26 mouse cellular contexts compared by ENCODE assay signal in genomic region chr11:108952343-108952742, GRCm38 (mm10). TPM values are rescaled to one million over a fixed set of nuclear protein-coding genes. Genes with fewer than 3 reads are reported as not detected.
DNase-seq lines count a peak whose midpoint lies in the region; ATAC-seq and TF ChIP-seq lines count a peak whose summit lies in the region.
"Had no signal": no experiment of that assay in that cellular context is flagged by ENCODE, and none has a peak within 500 bp of the region (broad histone marks: within the 10 kb centered on the region; RNA-seq: fewer than 3 reads in every experiment).

No protein-coding gene starts in this region.

- no peak overlapping the region for H3K27ac ChIP-seq in heart, postnatal 0 days (ENCODE audit: low read depth)
- no peak overlapping the region for H3K27ac ChIP-seq in CH12.LX (ENCODE audit: insufficient read depth, low read depth)
- H3K27ac ChIP-seq in left cerebral cortex, adult 2 months: no peak overlapping the region
- no peak overlapping the region for H3K27ac ChIP-seq in hindbrain, embryonic 13.5 days
- H3K27ac ChIP-seq: embryonic facial prominence, embryonic 13.5 days; embryonic facial prominence, embryonic 15.5 days; forebrain, embryonic 10.5 days had no signal

- no peaks in the 10 kb centered on the region for H3K36me3 ChIP-seq in heart, postnatal 0 days (replicated peaks; ENCODE audit: control insufficient read depth, insufficient read depth, low read length)
- peaks cover 9 to 46% of the 10 kb centered on the region in 2 experiments for H3K36me3 ChIP-seq in CH12.LX (replicated peaks in 1 of 2; ENCODE audit: control insufficient read depth in 1 of 2, insufficient read depth in 1 of 2, low read length in 1 of 2)
- peaks cover 48% of the 10 kb centered on the region for H3K36me3 ChIP-seq in hindbrain, embryonic 13.5 days

- intact Hi-C loops in heart, postnatal 14 days (cut with DNase I): no loop called here
- intact Hi-C loops in left cerebral cortex, adult 2 months (cut with DNase I): no loop called here

- POLR2A ChIA-PET in Patski (lab: Charles Lee): no interaction called here

- dilution Hi-C loops in CH12.LX (cut with MboI; ENCODE audit: extremely low pct_ligation_motif_present, extremely low pct_unique_long_range_greater_than_20kb, low sequenced_read_pairs): no loop called here

- 0 out of 2 replicates have a peak, but pooled peaks have one; percentile 39 for ATAC-seq in heart, postnatal 0 days (ENCODE audit: insufficient read depth, low read depth)
- ATAC-seq in Patski: peak; percentile 77
- ATAC-seq in hindbrain, embryonic 13.5 days (ENCODE audit: low FRiP score): no peak
- ATAC-seq: CD4-positive, CD25-positive, alpha-beta regulatory T cell, adult 4 months; forebrain, embryonic 14.5 days; forebrain, embryonic 16.5 days had no signal

- CTCF ChIA-PET in Patski (lab: Charles Lee): interaction anchor here (1.7 kb wide), 1 partner anchor 15 kb away, joined by 3 read pairs; no protein-coding TSS in a partner anchor

- no peak overlapping the region for H3K9ac ChIP-seq in heart, postnatal 0 days (replicated peaks; ENCODE audit: low read depth, low read length)
- H3K9ac ChIP-seq in CH12.LX (ENCODE audit: insufficient read depth, low read depth): no peak overlapping the region
- H3K9ac ChIP-seq in hindbrain, embryonic 13.5 days: no peak overlapping the region
- H3K9ac ChIP-seq: embryonic facial prominence, embryonic 13.5 days; embryonic facial prominence, embryonic 15.5 days had no signal

- H3K4me1 ChIP-seq in heart, postnatal 0 days (ENCODE audit: control insufficient read depth, insufficient read depth): no peaks in the 10 kb centered on the region
- peaks cover 14 to 27% of the 10 kb centered on the region in 2 experiments for H3K4me1 ChIP-seq in CH12.LX (ENCODE audit: control insufficient read depth in 1 of 2, insufficient read depth in 2 of 2)
- peaks cover 21% of the 10 kb centered on the region for H3K4me1 ChIP-seq in hindbrain, embryonic 13.5 days (replicated peaks)

- TF ChIP-seq POLR2A in CH12.LX (IDR thresholded peaks at IDR 0.05; ENCODE audit: low read depth, low read length): no peak

- TF ChIP-seq EP300 in heart, postnatal 0 days (IDR thresholded peaks at IDR 0.05; ENCODE audit: low read depth): no peak
- peak; percentile 95 for TF ChIP-seq EP300 in CH12.LX (IDR thresholded peaks at IDR 0.05; ENCODE audit: low read length)

- no peak for TF ChIP-seq CTCF in heart, postnatal 0 days (IDR thresholded peaks at IDR 0.05; ENCODE audit: low read depth)
- TF ChIP-seq CTCF in CH12.LX (conservative IDR thresholded peaks at IDR 0.05 in 1 of 2, IDR thresholded peaks at IDR 0.05 in 1 of 2; ENCODE audit: low read depth in 2 of 2, low read length in 2 of 2) (no peak), Patski (IDR thresholded peaks at IDR 0.05) (no peak)
- TF ChIP-seq CTCF in left cerebral cortex, adult 2 months (IDR thresholded peaks at IDR 0.05): no peak

- H3K4me3 ChIP-seq in heart, postnatal 0 days (ENCODE audit: low read depth, low read length): no peak overlapping the region
- no peak overlapping the region for H3K4me3 ChIP-seq in CH12.LX (replicated peaks in 1 of 3; ENCODE audit: low read depth in 2 of 3, low read length in 2 of 3, poor library complexity in 1 of 3)
- H3K4me3 ChIP-seq in left cerebral cortex, adult 2 months: no peak overlapping the region
- H3K4me3 ChIP-seq in hindbrain, embryonic 13.5 days: no peak overlapping the region
- H3K4me3 ChIP-seq: embryonic facial prominence, embryonic 13.5 days; embryonic facial prominence, embryonic 15.5 days; erythroblast, embryonic 14.5 days; forebrain, embryonic 10.5 days had no signal

- peak; percentile 49 for DNase-seq in heart, postnatal 0 days (ENCODE audit: low spot score)
- no peak for DNase-seq in heart, postnatal 14 days
- peak; percentile 16 for DNase-seq in CD4-positive helper T cell, adult 2 months (ENCODE audit: low read depth, low spot score)
- DNase-seq in CH12.LX (ENCODE audit: extremely low read depth) (peak; percentile 83), Patski (ENCODE audit: low read depth, low spot score) (peak; percentile 64)
- no peak for DNase-seq in urinary bladder, adult 18-20 months (ENCODE audit: low spot score in 2 of 2)
- DNase-seq in left cerebral cortex, adult 2 months (ENCODE audit: extremely low spot score in 1 of 2, low spot score in 2 of 2): no peak
- DNase-seq: adrenal gland, adult 2 months; adrenal gland, postnatal 10 days; adrenal gland, postnatal 25 days; cerebellum, adult 11 months; cerebellum, adult 18-20 months; cerebellum, adult 8-10 months; cerebellum, adult 9-11 months; cerebellum, postnatal 14 days; cerebellum, postnatal 36 days; embryo, embryonic 11 days had no signal

- TF ChIP-seq RAD21 in CH12.LX (IDR thresholded peaks at IDR 0.05; ENCODE audit: low read depth, low read length): no peak; the same call in 1 of the 2 replicates

- WGBS in heart, postnatal 0 days: 23% methylated on average over 5 of the region's 5 CpGs
- WGBS in hindbrain, embryonic 13.5 days: 80% methylated on average over 5 of the region's 5 CpGs

- no peak overlapping the region for H3K4me2 ChIP-seq in heart, postnatal 0 days (ENCODE audit: low read depth, low read length)
- no peak overlapping the region for H3K4me2 ChIP-seq in CH12.LX (ENCODE audit: insufficient read depth, low read depth, poor library complexity, severe bottlenecking)
- no peak overlapping the region for H3K4me2 ChIP-seq in hindbrain, embryonic 13.5 days
- H3K4me2 ChIP-seq: embryonic facial prominence, embryonic 13.5 days; embryonic facial prominence, embryonic 15.5 days had no signal

- H3K9me3 ChIP-seq in heart, postnatal 0 days (replicated peaks; ENCODE audit: control insufficient read depth, low read length): no peaks in the 10 kb centered on the region
- no peaks in the 10 kb centered on the region for H3K9me3 ChIP-seq in CH12.LX (replicated peaks; ENCODE audit: low read length)
- peaks cover 5% of the 10 kb centered on the region; the same call in 1 of the 2 replicates for H3K9me3 ChIP-seq in hindbrain, embryonic 13.5 days
- H3K9me3 ChIP-seq: embryonic facial prominence, embryonic 13.5 days; embryonic facial prominence, embryonic 15.5 days; forebrain, embryonic 10.5 days had no signal

- H3K27me3 ChIP-seq in heart, postnatal 0 days (ENCODE audit: control insufficient read depth, insufficient read depth, low read length): no peaks in the 10 kb centered on the region
- H3K27me3 ChIP-seq in CH12.LX (replicated peaks) (no peaks in the 10 kb centered on the region), Patski (peaks cover 4% of the 10 kb centered on the region)
- H3K27me3 ChIP-seq in hindbrain, embryonic 13.5 days: no peaks in the 10 kb centered on the region
- H3K27me3 ChIP-seq: embryonic facial prominence, embryonic 13.5 days; embryonic facial prominence, embryonic 15.5 days had no signal

- in situ Hi-C loops in CH12.LX (cut with MboI; ENCODE audit: low pct_ligation_motif_present, low pct_unique_long_range_greater_than_20kb, low sequenced_read_pairs) (no loop called here), Patski (cut with MboI; ENCODE audit: low pct_unique_long_range_greater_than_20kb) (no loop called here)

- H3K79me2 ChIP-seq in CH12.LX (replicated peaks; ENCODE audit: control insufficient read depth, extremely low read depth, insufficient read depth, poor library complexity, severe bottlenecking): no peaks in the 10 kb centered on the region

TF ChIP-seq in CH12.LX, 34 proteins besides CTCF, POLR2A, EP300 and RAD21:
- TF ChIP-seq JUND (conservative IDR thresholded peaks at IDR 0.05; ENCODE audit: low read depth, low read length) (peak; percentile 75), CHD2 (IDR thresholded peaks at IDR 0.05; ENCODE audit: low read length) (0 out of 2 replicates have a peak, but pooled peaks have one; percentile 13), SIN3A (IDR thresholded peaks at IDR 0.05; ENCODE audit: low read length) (0 out of 2 replicates have a peak, but pooled peaks have one; percentile 52), ETS1 (conservative IDR thresholded peaks at IDR 0.05; ENCODE audit: low read depth, low read length) (peak; percentile 91), TBP (conservative IDR thresholded peaks at IDR 0.05; ENCODE audit: low read depth, low read length) (no peak), CHD1 (IDR thresholded peaks at IDR 0.05; ENCODE audit: low read depth, low read length) (no peak), ELF1 (IDR thresholded peaks at IDR 0.05; ENCODE audit: low read depth, low read length) (no peak), SMC3 (IDR thresholded peaks at IDR 0.05; ENCODE audit: low read depth, low read length) (peak; percentile 19; the same call in 1 of the 2 replicates), USF2 (conservative IDR thresholded peaks at IDR 0.05; ENCODE audit: low read depth, low read length) (no peak), BHLHE40 (IDR thresholded peaks at IDR 0.05; ENCODE audit: low read depth, low read length) (peak; percentile 99), MEF2A (IDR thresholded peaks at IDR 0.05; ENCODE audit: borderline replicate concordance, low read depth, low read length) (peak; percentile 77), JUN (IDR thresholded peaks at IDR 0.05; ENCODE audit: insufficient read depth, low read depth, low read length) (peak; percentile 43; the same call in 1 of the 2 replicates), TCF12 (IDR thresholded peaks at IDR 0.05; ENCODE audit: low read depth, low read length) (peak; percentile 71), MAX (IDR thresholded peaks at IDR 0.05; ENCODE audit: low read length) (peak; percentile 84), IRF4 (IDR thresholded peaks at IDR 0.05; ENCODE audit: low read depth, low read length) (peak; percentile 81), MAFK (IDR thresholded peaks at IDR 0.05; ENCODE audit: insufficient replicate concordance, low read length) (peak; percentile 74; the same call in 1 of the 2 replicates), MYC (IDR thresholded peaks at IDR 0.05; ENCODE audit: low read depth, low read length) (peak; percentile 77; the same call in 1 of the 2 replicates)

RNA-seq across cellular contexts. Expression of gene Axin2, which starts 32.2 kb away (rescaled TPM):
- 2.8 and 8.5 TPM in 2 replicates for total RNA-seq in heart, postnatal 0 days (2014; rRNA removed; ENCODE audit: low replicate concordance)
- 0.78 and 0.90 TPM in 2 replicates for polyA plus RNA-seq in heart, postnatal 0 days (2015; fragmentation: Nextera tagmentation; extraction: Ambion mirVana)
- 1 to 10 TPM; 5.3 to 5.7 TPM for total RNA-seq in heart, postnatal 14 days (2021)
- total RNA-seq in CH12.LX (2012; rRNA removed) (16.6 TPM in 2 replicates), CH12.LX (2014; rRNA removed) (12.9 and 14.2 TPM in 2 replicates)
- polyA plus RNA-seq in CH12.LX (2012; ENCODE audit: insufficient read length, low read depth) (27.1 and 29.9 TPM in 2 replicates), Patski (2021) (2.2 TPM)
- 10 to 100 TPM; 34.0 to 38.7 TPM for total RNA-seq in left cerebral cortex, adult 2 months (2021)
- 10.6 and 13.8 TPM in 2 replicates for polyA plus RNA-seq in hindbrain, embryonic 13.5 days (2015; fragmentation: Nextera tagmentation; extraction: Ambion mirVana)
- total RNA-seq: MEL had no signal

Comparison
In these comparisons a context has a peak if more than half of its experiments do, and no peak if none do; other contexts are left out.
1. DNase-seq: peak in heart, postnatal 0 days (single experiment), CD4-positive helper T cell, adult 2 months (single experiment), CH12.LX (single experiment) and Patski (single experiment); none in heart, postnatal 14 days (0 of 2), urinary bladder, adult 18-20 months (0 of 2) and left cerebral cortex, adult 2 months (0 of 2).